Mouse (Mus musculus) liver, adult 2 months (tissue): ENCODE measurements around the gene Csnk2b. TPM values are rescaled to one million over a fixed set of nuclear protein-coding genes. Genes with fewer than 3 reads are reported as not detected.

Experiments used
- DNase-seq: peaks from one replicate; pipeline ENCODE4 v3.0.0-alpha.2; 2011; ENCODE audit warnings: low read depth, low spot score; ENCODE audit errors: extremely low read depth
- H3K27ac ChIP-seq: fragments of 200-500 bp; replicated peaks from 2 replicates; pipeline ENCODE4 v1.5.1; 2012; ENCODE audit warnings: low read depth, mild to moderate bottlenecking, control low read depth, inconsistent platforms, low read length; ENCODE audit not compliant: insufficient read depth
- H3K27me3 ChIP-seq: fragments of 200-500 bp; 2 replicates; pipeline ENCODE4 v1.6.1; 2012; ENCODE audit warnings: mild to moderate bottlenecking, moderate library complexity, low read length, inconsistent platforms; ENCODE audit not compliant: control insufficient read depth, insufficient read depth
- H3K36me3 ChIP-seq: fragments of 200-500 bp; 2 replicates; pipeline ENCODE4 v1.6.1; 2012; ENCODE audit warnings: low read length, inconsistent platforms; ENCODE audit not compliant: control insufficient read depth, insufficient read depth
- H3K4me1 ChIP-seq: fragments of 200-500 bp; 2 replicates; pipeline ENCODE4 v1.6.1; 2011; ENCODE audit warnings: low read length; ENCODE audit not compliant: control insufficient read depth, insufficient read depth
- H3K4me3 ChIP-seq: fragments of 200-500 bp; 2 replicates; pipeline ENCODE4 v1.5.1; 2011; ENCODE audit warnings: low read depth, mild to moderate bottlenecking, control low read depth, low read length, moderate library complexity; ENCODE audit not compliant: insufficient read depth
- H3K79me2 ChIP-seq: fragments of 200-500 bp; 2 replicates; pipeline ENCODE4 v1.6.1; 2012; ENCODE audit warnings: inconsistent platforms, mild to moderate bottlenecking, low read length, moderate library complexity; ENCODE audit not compliant: control insufficient read depth, insufficient read depth
- H3K9ac ChIP-seq: fragments of 200-500 bp; 2 replicates; pipeline ENCODE4 v1.6.1; 2012; ENCODE audit warnings: low read depth, mild to moderate bottlenecking, control low read depth, inconsistent platforms, low read length
- CTCF ChIP-seq: fragments of 200-500 bp; IDR thresholded peaks from 2 replicates; pipeline ENCODE4 v1.5.1; 2011; ENCODE audit warnings: low read depth, low read length, control low read depth
- POLR2A ChIP-seq: fragments of 200-500 bp; IDR thresholded peaks from 2 replicates; pipeline ENCODE4 v1.6.1; 2011; ENCODE audit warnings: low read length, control low read depth; ENCODE audit not compliant: insufficient read depth; ENCODE audit errors: extremely low read depth
- WGBS: fragments of 180-500 bp; shearing (Covaris S2); methylation state at CpG from one replicate; pipeline ENCODE4 v1.1.7; 2018; 5-methylcytosine and 5-hydroxymethylcytosine counted together
- polyA plus RNA-seq: library from polyadenylated mRNA; depleted of rRNA; stranded (reverse); fragments of >200 nt; gene quantifications from 2 replicates; pipeline ENCODE4 v1.2.3, GENCODE M21; 2012
- total RNA-seq: library from RNA; depleted of rRNA; stranded (reverse); fragments of >200 nt; gene quantifications from 2 replicates; pipeline ENCODE4 v1.2.3, GENCODE M21; 2014

The Csnk2b gene
- total and polyA plus RNA-seq, 2 experiments: 60.9 to 228 TPM

GRCm38 (mm10) chr17:35121143-35121799 lies 582 bp downstream of the Csnk2b start, which contains the start of gene Gpank1:
TSS of gene Gpank1 (plus strand) at chr17:35121455.
- H3K27me3 ChIP-seq: no peaks in the 10 kb centered on the region
- peaks cover 15% of the 10 kb centered on the region for H3K4me1 ChIP-seq
- peak within 1 kb of the TSS; percentile 84 for H3K27ac ChIP-seq
- peak within 1 kb of the TSS; percentile 97 for H3K9ac ChIP-seq
- H3K36me3 ChIP-seq: peaks cover 22% of the 10 kb centered on the region; the same call in 1 of the 2 replicates
- H3K4me3 ChIP-seq: peak within 1 kb of the TSS; percentile 85
- under 1% methylated on average over 50 of the region's 50 CpGs for WGBS
- peak; percentile 95 for DNase-seq
- peaks cover 12% of the 10 kb centered on the region for H3K79me2 ChIP-seq
- TF ChIP-seq CTCF (no peak), POLR2A (peak; percentile 61; the same call in 1 of the 2 replicates)

- Histone ChIP-seq H3K36me3 (peaks cover 27% of the 10 kb centered on the region; the same call in 1 of the 2 replicates), H3K27ac (peak overlapping the region; percentile 84), H3K9ac (peak overlapping the region; percentile 97), H3K4me1 (peaks cover 15% of the 10 kb centered on the region), H3K79me2 (peaks cover 12% of the 10 kb centered on the region), H3K4me3 (peak overlapping the region; percentile 85), H3K27me3 (no peaks in the 10 kb centered on the region)
- DNase-seq: peak; percentile 42
- TF ChIP-seq POLR2A (no peak), CTCF (no peak)
- under 1% methylated on average over 33 of the region's 33 CpGs for WGBS
These were observed 1.1 kb downstream of the Csnk2b start for GRCm38 (mm10) chr17:35120745-35121142.

GRCm38 (mm10) chr17:35115046-35116019 lies 6.5 kb downstream of the Csnk2b start, which contains the start of gene Ly6g5b:
TSS of gene Ly6g5b (minus strand) at chr17:35115428.
- TF ChIP-seq POLR2A: no peak
- TF ChIP-seq CTCF: peak; percentile 65
- WGBS: 88% methylated on average over 8 of the region's 8 CpGs
- peaks cover 2% of the 10 kb centered on the region for H3K79me2 ChIP-seq
- DNase-seq: no peak
- H3K9ac ChIP-seq: no peak within 1 kb of the TSS
- H3K4me1 ChIP-seq: peaks cover 7% of the 10 kb centered on the region
- H3K27me3 ChIP-seq: no peaks in the 10 kb centered on the region
- H3K4me3 ChIP-seq: no peak within 1 kb of the TSS
- peaks cover 25% of the 10 kb centered on the region; the same call in 1 of the 2 replicates for H3K36me3 ChIP-seq
- H3K27ac ChIP-seq: no peak within 1 kb of the TSS

- DNase-seq: no peak
These were observed 10.1 kb downstream of the Csnk2b start for GRCm38 (mm10) chr17:35111774-35112173.

GRCm38 (mm10) chr17:35108097-35108496 lies 13.8 kb downstream of the Csnk2b start, which contains the start of gene Ly6g5c:
TSS of gene Ly6g5c (plus strand) at chr17:35108279.
- Histone ChIP-seq H3K9ac (no peak within 1 kb of the TSS), H3K79me2 (no peaks in the 10 kb centered on the region), H3K4me1 (peaks cover 4% of the 10 kb centered on the region; the same call in 1 of the 2 replicates), H3K27ac (no peak within 1 kb of the TSS), H3K27me3 (no peaks in the 10 kb centered on the region), H3K36me3 (no peaks in the 10 kb centered on the region), H3K4me3 (no peak within 1 kb of the TSS)
- no peak for DNase-seq
- TF ChIP-seq CTCF (no peak), POLR2A (no peak)
- 88% methylated on average over 6 of the region's 6 CpGs for WGBS

More at GRCm38 (mm10) chr17:35111774-35112173, 10.1 kb downstream of the Csnk2b start:
- Histone ChIP-seq H3K79me2 (no peaks in the 10 kb centered on the region), H3K36me3 (peaks cover 10% of the 10 kb centered on the region; the same call in 1 of the 2 replicates), H3K27ac (no peak overlapping the region), H3K4me1 (no peaks in the 10 kb centered on the region), H3K27me3 (no peaks in the 10 kb centered on the region), H3K9ac (peak overlapping the region; percentile 37), H3K4me3 (no peak overlapping the region)
- TF ChIP-seq POLR2A (no peak), CTCF (no peak)
- WGBS: 75% methylated on average over 9 of the region's 9 CpGs
